Mouse (Mus musculus): Measurements from ENCODE around the gene Stab1. TPM values are rescaled to one million over a fixed set of nuclear protein-coding genes. Genes with fewer than 3 reads are reported as not detected.

Stab1 gene
- total and polyA plus RNA-seq, 2 experiments from 2014 or later = 11.7 to 25.5 TPM

GRCm38 (mm10) chr14:31191936-31192335 is 23.5 kb upstream of the Stab1 start:
- H3K4me2 ChIP-seq (ENCODE audit: low read depth, low read length, poor library complexity, severe bottlenecking) = no peak overlapping the region
- H3K9me3 ChIP-seq (ENCODE audit: low read length) = no peaks in the 10 kb centered on the region
- no peak for ATAC-seq (ENCODE audit: low FRiP score)
- no peak for DNase-seq (ENCODE audit: low spot score)
- no peaks in the 10 kb centered on the region; the same call in 1 of the 2 replicates for H3K4me1 ChIP-seq (ENCODE audit: insufficient read depth, low read length)
- no peak overlapping the region for H3K9ac ChIP-seq (replicated peaks; ENCODE audit: low read length, poor library complexity, severe bottlenecking)
- H3K36me3 ChIP-seq (ENCODE audit: insufficient read depth, low read length) = peaks cover 76% of the 10 kb centered on the region
- 71% methylated on average over 2 of the region's 2 CpGs for WGBS
- H3K27me3 ChIP-seq (ENCODE audit: insufficient read depth, low read length) = no peaks in the 10 kb centered on the region
- H3K4me3 ChIP-seq (ENCODE audit: low read depth, low read length) = no peak overlapping the region
- H3K27ac ChIP-seq (ENCODE audit: low read depth, low read length) = no peak overlapping the region
- no peak for TF ChIP-seq CTCF (IDR thresholded peaks at IDR 0.05)

GRCm38 (mm10) chr14:31189348-31189747 is 20.9 kb upstream of the Stab1 start:
- Histone ChIP-seq H3K9ac (replicated peaks; ENCODE audit: low read length, poor library complexity, severe bottlenecking) (no peak overlapping the region), H3K27ac (ENCODE audit: low read depth, low read length) (peak overlapping the region; percentile 48), H3K27me3 (ENCODE audit: insufficient read depth, low read length) (no peaks in the 10 kb centered on the region), H3K36me3 (ENCODE audit: insufficient read depth, low read length) (peaks cover 86% of the 10 kb centered on the region), H3K9me3 (ENCODE audit: low read length) (no peaks in the 10 kb centered on the region), H3K4me1 (ENCODE audit: insufficient read depth, low read length) (no peaks in the 10 kb centered on the region; the same call in 1 of the 2 replicates), H3K4me2 (ENCODE audit: low read depth, low read length, poor library complexity, severe bottlenecking) (no peak overlapping the region), H3K4me3 (ENCODE audit: low read depth, low read length) (no peak overlapping the region)
- no peak for DNase-seq (ENCODE audit: low spot score)
- TF ChIP-seq CTCF (IDR thresholded peaks at IDR 0.05) = no peak
- ATAC-seq (ENCODE audit: low FRiP score) = no peak
- 79% methylated on average over 3 of the region's 3 CpGs for WGBS

- Histone ChIP-seq H3K4me1 (ENCODE audit: insufficient read depth, low read length) (no peaks in the 10 kb centered on the region; the same call in 1 of the 2 replicates), H3K9ac (replicated peaks; ENCODE audit: low read length, poor library complexity, severe bottlenecking) (no peak overlapping the region), H3K27me3 (ENCODE audit: insufficient read depth, low read length) (no peaks in the 10 kb centered on the region), H3K9me3 (ENCODE audit: low read length) (no peaks in the 10 kb centered on the region), H3K4me2 (ENCODE audit: low read depth, low read length, poor library complexity, severe bottlenecking) (no peak overlapping the region), H3K36me3 (ENCODE audit: insufficient read depth, low read length) (peaks cover 89% of the 10 kb centered on the region), H3K27ac (ENCODE audit: low read depth, low read length) (peak overlapping the region; percentile 63), H3K4me3 (ENCODE audit: low read depth, low read length) (no peak overlapping the region)
- DNase-seq (ENCODE audit: low spot score) (no peak), ATAC-seq (ENCODE audit: low FRiP score) (peak; percentile 68; the same call in 1 of the 2 replicates)
- 31% methylated on average over 6 of the region's 6 CpGs for WGBS
- no peak for TF ChIP-seq CTCF (IDR thresholded peaks at IDR 0.05)
These were observed 20.3 kb upstream of the Stab1 start for GRCm38 (mm10) chr14:31188771-31189181.

- H3K27ac ChIP-seq (ENCODE audit: low read depth, low read length) = no peak overlapping the region
- TF ChIP-seq CTCF (IDR thresholded peaks at IDR 0.05) = no peak
- peaks cover 89% of the 10 kb centered on the region for H3K36me3 ChIP-seq (ENCODE audit: insufficient read depth, low read length)
- no peak for DNase-seq (ENCODE audit: low spot score)
- H3K9ac ChIP-seq (replicated peaks; ENCODE audit: low read length, poor library complexity, severe bottlenecking) = no peak overlapping the region
- ATAC-seq (ENCODE audit: low FRiP score) = no peak
- no peaks in the 10 kb centered on the region for H3K9me3 ChIP-seq (ENCODE audit: low read length)
- H3K4me2 ChIP-seq (ENCODE audit: low read depth, low read length, poor library complexity, severe bottlenecking) = no peak overlapping the region
- H3K4me3 ChIP-seq (ENCODE audit: low read depth, low read length) = no peak overlapping the region
- no peaks in the 10 kb centered on the region; the same call in 1 of the 2 replicates for H3K4me1 ChIP-seq (ENCODE audit: insufficient read depth, low read length)
- H3K27me3 ChIP-seq (ENCODE audit: insufficient read depth, low read length) = no peaks in the 10 kb centered on the region
- 91% methylated on average over 4 of the region's 4 CpGs for WGBS
These were observed 18.2 kb upstream of the Stab1 start for GRCm38 (mm10) chr14:31186656-31187055.

GRCm38 (mm10) chr14:31184195-31184594 is 15.8 kb upstream of the Stab1 start:
- 91% methylated on average over 12 of the region's 12 CpGs for WGBS
- Histone ChIP-seq H3K9me3 (ENCODE audit: low read length) (no peaks in the 10 kb centered on the region), H3K36me3 (ENCODE audit: insufficient read depth, low read length) (peaks cover 85% of the 10 kb centered on the region), H3K9ac (replicated peaks; ENCODE audit: low read length, poor library complexity, severe bottlenecking) (no peak overlapping the region), H3K4me2 (ENCODE audit: low read depth, low read length, poor library complexity, severe bottlenecking) (no peak overlapping the region), H3K27me3 (ENCODE audit: insufficient read depth, low read length) (no peaks in the 10 kb centered on the region), H3K4me1 (ENCODE audit: insufficient read depth, low read length) (no peaks in the 10 kb centered on the region; the same call in 1 of the 2 replicates), H3K4me3 (ENCODE audit: low read depth, low read length) (no peak overlapping the region), H3K27ac (ENCODE audit: low read depth, low read length) (no peak overlapping the region)
- ATAC-seq (ENCODE audit: low FRiP score) = no peak
- TF ChIP-seq CTCF (IDR thresholded peaks at IDR 0.05) = no peak
- no peak for DNase-seq (ENCODE audit: low spot score)

GRCm38 (mm10) chr14:31183541-31183940 is 15.1 kb upstream of the Stab1 start:
- Histone ChIP-seq H3K36me3 (ENCODE audit: insufficient read depth, low read length) (peaks cover 84% of the 10 kb centered on the region), H3K9me3 (ENCODE audit: low read length) (no peaks in the 10 kb centered on the region), H3K4me1 (ENCODE audit: insufficient read depth, low read length) (no peaks in the 10 kb centered on the region), H3K4me2 (ENCODE audit: low read depth, low read length, poor library complexity, severe bottlenecking) (no peak overlapping the region), H3K9ac (replicated peaks; ENCODE audit: low read length, poor library complexity, severe bottlenecking) (no peak overlapping the region), H3K27me3 (ENCODE audit: insufficient read depth, low read length) (no peaks in the 10 kb centered on the region), H3K4me3 (ENCODE audit: low read depth, low read length) (no peak overlapping the region), H3K27ac (ENCODE audit: low read depth, low read length) (no peak overlapping the region)
- DNase-seq (ENCODE audit: low spot score) (no peak), ATAC-seq (ENCODE audit: low FRiP score) (no peak)
- TF ChIP-seq CTCF (IDR thresholded peaks at IDR 0.05) = no peak
- WGBS = 87% methylated on average over 5 of the region's 5 CpGs

All from midbrain, postnatal 0 days (tissue).